Mouse (Mus musculus): ENCODE results near the gene Rnf135. TPM values are rescaled to one million over a fixed set of nuclear protein-coding genes. Genes with fewer than 3 reads are reported as not detected.
A peak's percentile ranks its signal among the peaks of the same experiment; 100 is the strongest.
"Not testable (repeated sequence)": the region's sequence is repeated elsewhere in the genome, so short reads cannot be mapped to it uniquely, and the experiment has no call there.

Gene Rnf135
- polyA plus RNA-seq, 1 experiment, result 7.1 TPM

GRCm38 (mm10) chr11:80202296-80202695 lies 18.6 kb downstream of the Rnf135 start:
- no peak for DNase-seq (ENCODE audit: low read depth)

- no peak for DNase-seq (ENCODE audit: low read depth)
These were observed 20.4 kb downstream of the Rnf135 start for GRCm38 (mm10) chr11:80204037-80204436.

DNA sequence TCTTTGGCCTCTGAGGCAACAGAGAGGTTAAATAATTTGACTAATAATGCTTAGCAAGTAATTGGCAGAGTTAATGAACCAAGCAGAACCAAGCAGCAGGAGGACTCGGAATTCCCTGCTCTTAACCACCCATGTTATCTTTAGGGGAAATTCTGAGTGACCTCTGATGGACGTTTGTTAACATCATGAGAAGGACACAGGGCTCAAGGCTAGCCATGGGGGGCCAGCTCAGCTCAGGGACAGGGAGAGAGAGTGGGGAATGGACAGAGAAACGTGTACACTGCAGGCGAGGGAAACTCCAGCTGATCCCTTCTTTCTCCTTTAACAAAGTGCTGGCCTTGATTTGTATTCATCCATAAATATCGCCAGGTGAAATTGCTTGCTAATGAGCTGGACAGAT lies 21.3 kb downstream of the Rnf135 start:
- no peak for DNase-seq (ENCODE audit: low read depth)

- DNase-seq (ENCODE audit: low read depth), result no peak
These were observed 24.8 kb downstream of the Rnf135 start for GRCm38 (mm10) chr11:80208465-80208859.

DNA sequence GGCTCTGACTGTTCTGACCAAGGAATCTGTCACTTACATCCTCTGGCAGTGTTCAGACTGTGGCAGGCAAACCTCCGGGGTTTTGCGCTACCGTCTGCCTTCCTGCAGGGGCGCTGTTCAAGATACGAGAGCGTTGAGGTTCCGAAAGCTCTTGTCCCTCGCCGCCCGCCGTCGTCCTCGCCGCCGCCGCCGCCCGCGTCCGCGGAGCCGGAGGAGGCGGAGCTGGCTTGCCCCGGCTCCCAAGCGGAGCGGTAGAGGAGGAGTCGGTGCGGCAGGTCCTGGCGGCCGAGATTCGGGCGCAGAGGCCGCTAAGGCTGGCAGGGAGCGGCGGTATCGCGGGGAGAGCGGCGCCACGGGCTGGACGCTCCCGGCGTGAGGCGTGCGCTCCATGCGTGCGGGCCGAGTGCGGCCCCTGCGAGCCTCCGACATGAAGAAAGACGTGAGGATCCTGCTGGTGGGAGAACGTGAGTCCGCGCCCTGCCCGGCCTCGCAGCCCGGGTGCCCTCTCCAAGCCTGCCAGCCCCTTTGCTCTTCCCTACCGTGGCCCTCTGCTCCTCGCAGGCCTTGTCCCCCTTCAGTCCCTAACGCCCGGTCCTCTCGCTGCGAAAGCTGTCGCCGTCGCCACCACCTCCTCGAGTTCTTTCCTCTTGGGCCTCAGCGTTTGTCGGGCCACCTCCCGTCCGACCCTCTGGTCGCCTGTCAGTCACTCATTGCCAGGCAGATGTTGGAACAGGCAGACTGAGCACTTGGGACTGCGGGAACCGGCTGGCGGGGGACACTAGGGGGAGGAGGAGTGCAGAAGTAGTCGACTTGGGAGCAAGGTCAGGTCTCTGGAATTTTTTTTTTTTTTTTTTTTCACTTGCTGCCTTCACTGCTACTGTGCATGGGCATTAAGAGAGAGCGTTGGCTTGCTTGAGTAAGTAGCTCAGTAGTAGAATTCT lies 25.5 kb downstream of the Rnf135 start, which contains the start of gene Rhot1:
Gene Rhot1, plus strand, starts transcription at position 160 of the 941 bp plus-strand sequence.
- peak; percentile 41 for DNase-seq (ENCODE audit: low read depth)

- DNase-seq (ENCODE audit: low read depth), result no peak
These were observed 26.7 kb downstream of the Rnf135 start for GRCm38 (mm10) chr11:80210321-80210720.

GRCm38 (mm10) chr11:80212282-80212681 lies 28.6 kb downstream of the Rnf135 start:
- no peak for DNase-seq (ENCODE audit: low read depth)

DNA sequence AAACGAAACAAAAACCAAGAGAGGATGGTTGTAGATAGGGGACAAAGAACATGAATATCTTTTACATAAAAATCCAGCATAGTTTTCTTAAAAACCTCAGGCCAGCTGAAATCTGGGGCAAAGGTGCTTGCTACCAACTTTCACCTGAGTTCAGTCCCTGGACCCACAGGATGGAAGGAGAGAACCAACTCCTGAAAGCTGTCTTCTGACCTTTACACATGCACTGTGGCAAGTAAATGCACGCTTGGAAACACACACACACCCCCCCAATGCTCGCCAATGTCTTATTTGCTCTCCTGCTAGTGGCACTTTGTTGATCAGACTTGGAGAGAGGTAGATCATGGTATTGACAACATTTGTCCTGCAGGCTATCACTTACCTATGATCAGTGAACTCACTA lies 31.6 kb downstream of the Rnf135 start:
- no peak for DNase-seq (ENCODE audit: low read depth)

GRCm38 (mm10) chr11:80218657-80219293 lies 35.1 kb downstream of the Rnf135 start:
- DNase-seq (ENCODE audit: low read depth), result no peak

- DNase-seq (ENCODE audit: low read depth), result not testable (repeated sequence)
These were observed 46.4 kb downstream of the Rnf135 start for GRCm38 (mm10) chr11:80230066-80230465.

DNA sequence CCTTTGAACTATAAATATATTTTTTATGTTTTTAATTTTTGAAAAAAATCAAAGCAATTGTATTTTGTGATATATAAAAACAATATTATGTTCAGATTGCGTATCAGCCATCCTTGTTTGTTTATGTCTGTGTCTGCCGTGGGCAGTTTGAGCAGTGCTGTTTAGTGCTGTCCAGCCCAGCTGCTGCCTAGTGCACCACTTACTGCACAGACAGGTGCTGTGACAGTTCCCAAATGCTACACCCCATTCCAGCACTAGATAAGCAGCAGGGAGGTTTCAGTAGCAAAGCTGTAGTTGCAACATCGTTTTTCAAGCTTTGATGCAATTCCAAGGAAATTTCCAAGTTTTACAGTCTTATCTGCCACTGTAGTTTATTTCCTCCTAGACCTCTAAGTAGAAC lies 53.6 kb downstream of the Rnf135 start:
- no peak for DNase-seq (ENCODE audit: low read depth)

- DNase-seq (ENCODE audit: low read depth), result no peak
These were observed 54.7 kb downstream of the Rnf135 start for GRCm38 (mm10) chr11:80238306-80238705.

- no peak for DNase-seq (ENCODE audit: low read depth)
These were observed 63.4 kb downstream of the Rnf135 start for GRCm38 (mm10) chr11:80247026-80247425.

DNA sequence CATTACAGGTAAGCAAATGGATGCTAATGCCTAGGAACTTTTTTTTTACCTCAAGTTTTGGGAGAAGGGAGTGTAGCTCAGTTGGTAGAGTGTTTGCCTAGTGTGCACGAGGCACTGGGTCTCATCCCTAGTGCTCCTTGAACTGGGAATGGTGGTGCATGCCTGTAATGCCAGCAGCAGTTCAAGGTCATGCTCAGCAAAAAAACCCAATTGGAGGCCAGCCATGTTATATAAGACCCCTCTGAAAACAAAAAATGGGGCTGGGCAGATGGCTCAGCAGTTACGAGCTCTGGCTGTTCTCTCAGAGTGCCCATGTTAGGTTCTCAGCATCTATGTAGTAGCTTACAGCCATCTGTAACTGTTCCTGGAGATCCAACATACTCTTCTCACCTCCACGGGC lies 64.9 kb downstream of the Rnf135 start:
- DNase-seq (ENCODE audit: low read depth), result no peak

Other genes with a start within 250 kb of the Rnf135 start
- gene Utp6, start 221.5 kb upstream of the Rnf135 start, polyA plus RNA-seq (2012; rRNA removed), result 8.2 and 8.5 TPM in 2 replicates
- gene Suz12, start 190.7 kb upstream of the Rnf135 start, polyA plus RNA-seq (2012; rRNA removed), result 5.2 and 6.8 TPM in 2 replicates
- 8.3 and 9.9 TPM in 2 replicates for gene Crlf3, start 102.9 kb upstream of the Rnf135 start, polyA plus RNA-seq (2012; rRNA removed)
- gene Atad5, start 94.5 kb upstream of the Rnf135 start, polyA plus RNA-seq (2012; rRNA removed), result 0.67 and 0.70 TPM in 2 replicates
- 6.4 and 8.2 TPM in 2 replicates for gene Tefm, start 41.7 kb upstream of the Rnf135 start, polyA plus RNA-seq (2012; rRNA removed)
- 10.5 and 14.3 TPM in 2 replicates for gene Adap2, start 29.7 kb upstream of the Rnf135 start, polyA plus RNA-seq (2012; rRNA removed)
- 16.0 and 18.1 TPM in 2 replicates for gene Rhot1, start 25.2 kb downstream of the Rnf135 start, polyA plus RNA-seq (2012; rRNA removed)
- gene Rhbdl3, start 117.1 kb downstream of the Rnf135 start, polyA plus RNA-seq (2012; rRNA removed), result 8.3 and 8.5 TPM in 2 replicates
- gene 5730455P16Rik, start 194.2 kb downstream of the Rnf135 start, polyA plus RNA-seq (2012; rRNA removed), result 5.1 and 6.9 TPM in 2 replicates
- 115 and 131 TPM in 2 replicates for gene Zfp207, start 199.4 kb downstream of the Rnf135 start, polyA plus RNA-seq (2012; rRNA removed)
- gene Psmd11, start 244.8 kb downstream of the Rnf135 start, polyA plus RNA-seq (2012; rRNA removed), result 46.5 and 57.1 TPM in 2 replicates

All from gonadal fat pad, adult 2 months (tissue).